Mouse (Mus musculus) myocyte (in vitro differentiated cells): ENCODE data around the gene Cd2.

Experiments
- CEBPB ChIP-seq: IDR thresholded peaks from 2 replicates; pipeline ENCODE4 v1.6.1; 2011; ENCODE audit warnings: mild to moderate bottlenecking, moderate library complexity; ENCODE audit not compliant: poor library complexity, insufficient read depth, severe bottlenecking
- E2F4 ChIP-seq: IDR thresholded peaks from one replicate; pipeline ENCODE4 v1.6.1; 2011; ENCODE audit warnings: mild to moderate bottlenecking, control low read depth, moderate library complexity; ENCODE audit not compliant: insufficient read depth
- MAX ChIP-seq: IDR thresholded peaks from one replicate; pipeline ENCODE4 v1.6.1; 2011; ENCODE audit warnings: low read depth, mild to moderate bottlenecking, control low read depth
- MYOG ChIP-seq, 3 experiments: IDR thresholded peaks; one replicate each; pipeline ENCODE4 v1.6.1; 2011; ENCODE audit warnings: control low read depth in 2 of 3, low read depth in 2 of 3, mild to moderate bottlenecking in 2 of 3; ENCODE audit not compliant: insufficient read length in 2 of 3, control insufficient read depth in 1 of 3, insufficient read depth in 1 of 3
- POLR2A ChIP-seq: IDR thresholded peaks from one replicate; pipeline ENCODE4 v1.6.1; 2011; ENCODE audit warnings: low read depth, mild to moderate bottlenecking, control low read depth, moderate library complexity; ENCODE audit not compliant: insufficient read length
- POLR2AphosphoS2 ChIP-seq: IDR thresholded peaks from one replicate; pipeline ENCODE4 v1.6.1; 2011; ENCODE audit warnings: low read depth, control low read depth; ENCODE audit not compliant: insufficient read length
- TCF12 ChIP-seq: IDR thresholded peaks from one replicate; pipeline ENCODE4 v1.6.1; 2011; ENCODE audit warnings: mild to moderate bottlenecking, control low read depth; ENCODE audit not compliant: poor library complexity, insufficient read depth, severe bottlenecking
- TCF3 ChIP-seq: IDR thresholded peaks from one replicate; pipeline ENCODE4 v1.6.1; 2011; ENCODE audit warnings: low read depth, control low read depth; ENCODE audit not compliant: insufficient read length
- USF1 ChIP-seq: IDR thresholded peaks from one replicate; pipeline ENCODE4 v1.6.1; 2011; ENCODE audit warnings: low read depth, mild to moderate bottlenecking, control low read depth, moderate library complexity

GRCm38 (mm10) chr3:101241866-101242265, 45.9 kb downstream of the Cd2 start:
- TF ChIP-seq POLR2A (no peak), USF1 (no peak), TCF12 (no peak), TCF3 (no peak), MAX (no peak), POLR2AphosphoS2 (no peak), MYOG (IDR thresholded peaks at IDR 0.05; ENCODE audit: control insufficient read depth in 1 of 3, insufficient read depth in 1 of 3, insufficient read length in 2 of 3, low read depth in 2 of 3) (no peak), CEBPB (no peak), E2F4 (no peak)
